Mouse (Mus musculus): ENCODE results near the gene Zfp708.

DNA sequence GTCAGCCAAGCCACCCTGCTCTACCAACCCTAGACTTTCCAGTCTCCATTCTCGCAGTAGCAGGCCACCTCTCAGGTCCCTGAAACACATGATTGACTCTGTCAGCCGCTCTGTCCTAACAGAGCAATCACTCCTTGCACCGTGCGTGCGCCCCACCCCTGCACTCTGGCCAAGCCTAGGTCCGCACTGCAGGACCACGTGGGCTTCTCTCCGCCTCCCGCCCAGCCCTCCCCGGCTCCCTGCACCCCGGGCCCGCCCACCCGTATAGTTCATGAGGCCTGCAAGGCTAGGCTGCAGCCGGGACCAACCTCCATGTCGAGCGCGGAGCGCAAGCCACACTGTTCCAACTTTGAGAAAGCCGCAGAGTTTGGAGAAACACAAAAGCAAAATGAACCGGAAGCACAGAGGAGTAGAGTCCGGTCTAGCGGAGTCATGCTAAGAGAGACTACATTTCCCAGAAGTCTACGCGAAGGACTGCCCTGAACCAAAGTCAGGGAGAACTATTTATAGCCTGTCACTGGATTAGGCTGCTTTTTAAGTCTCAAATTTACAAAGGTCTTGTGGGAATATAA, 16.5 kb downstream of the Zfp708 start:
- TF ChIP-seq GATA1 (IDR thresholded peaks at IDR 0.05; ENCODE audit: borderline replicate concordance, low read length), result no peak
- no peak for TF ChIP-seq FLI1 (IDR thresholded peaks at IDR 0.05; ENCODE audit: low read length)

Data from megakaryocyte, embryonic 14.5 days (primary cell).